Mouse (Mus musculus): ENCODE measurements around the gene Pde2a. TPM values are rescaled to one million over a fixed set of nuclear protein-coding genes. Genes with fewer than 3 reads are reported as not detected.
A peak's percentile ranks its signal among the peaks of the same experiment; 100 is the strongest.

Pde2a gene
- polyA plus RNA-seq, 1 experiment, result 12.2 TPM

GRCm38 (mm10) chr7:101419013-101419770 is 2.3 kb upstream of the Pde2a start:
- no peaks in the 10 kb centered on the region for H3K4me1 ChIP-seq (ENCODE audit: control insufficient read depth, insufficient read depth, insufficient read length, low read length)
- no peak overlapping the region for H3K4me3 ChIP-seq (ENCODE audit: insufficient read depth, low read depth, low read length)
- no peak overlapping the region for H3K27ac ChIP-seq (replicated peaks; ENCODE audit: low read depth, low read length)

GRCm38 (mm10) chr7:101422069-101422468 is 578 bp downstream of the Pde2a start:
- no peaks in the 10 kb centered on the region for H3K4me1 ChIP-seq (ENCODE audit: control insufficient read depth, insufficient read depth, insufficient read length, low read length)
- H3K27ac ChIP-seq (replicated peaks; ENCODE audit: low read depth, low read length), result no peak overlapping the region
- no peak overlapping the region for H3K4me3 ChIP-seq (ENCODE audit: insufficient read depth, low read depth, low read length)

- H3K4me1 ChIP-seq (ENCODE audit: control insufficient read depth, insufficient read depth, insufficient read length, low read length), result no peaks in the 10 kb centered on the region
- no peak overlapping the region for H3K27ac ChIP-seq (replicated peaks; ENCODE audit: low read depth, low read length)
- no peak overlapping the region for H3K4me3 ChIP-seq (ENCODE audit: insufficient read depth, low read depth, low read length)
Measured at GRCm38 (mm10) chr7:101422646-101423045, 1.2 kb downstream of the Pde2a start.

- H3K4me1 ChIP-seq (ENCODE audit: control insufficient read depth, insufficient read depth, insufficient read length, low read length), result no peaks in the 10 kb centered on the region
- H3K4me3 ChIP-seq (ENCODE audit: insufficient read depth, low read depth, low read length), result no peak overlapping the region
- H3K27ac ChIP-seq (replicated peaks; ENCODE audit: low read depth, low read length), result no peak overlapping the region
Measured at GRCm38 (mm10) chr7:101423970-101424369, 2.5 kb downstream of the Pde2a start.

- H3K4me1 ChIP-seq (ENCODE audit: control insufficient read depth, insufficient read depth, insufficient read length, low read length), result no peaks in the 10 kb centered on the region
- no peak overlapping the region for H3K27ac ChIP-seq (replicated peaks; ENCODE audit: low read depth, low read length)
- no peak overlapping the region for H3K4me3 ChIP-seq (ENCODE audit: insufficient read depth, low read depth, low read length)
Measured at GRCm38 (mm10) chr7:101426692-101427091, 5.2 kb downstream of the Pde2a start.

GRCm38 (mm10) chr7:101427736-101428135 is 6.2 kb downstream of the Pde2a start:
- Histone ChIP-seq H3K4me1 (ENCODE audit: control insufficient read depth, insufficient read depth, insufficient read length, low read length) (no peaks in the 10 kb centered on the region), H3K4me3 (ENCODE audit: insufficient read depth, low read depth, low read length) (no peak overlapping the region), H3K27ac (replicated peaks; ENCODE audit: low read depth, low read length) (no peak overlapping the region)

- no peaks in the 10 kb centered on the region for H3K4me1 ChIP-seq (ENCODE audit: control insufficient read depth, insufficient read depth, insufficient read length, low read length)
- H3K27ac ChIP-seq (replicated peaks; ENCODE audit: low read depth, low read length), result no peak overlapping the region
- H3K4me3 ChIP-seq (ENCODE audit: insufficient read depth, low read depth, low read length), result no peak overlapping the region
Measured at GRCm38 (mm10) chr7:101435038-101435437, 13.5 kb downstream of the Pde2a start.

- no peaks in the 10 kb centered on the region for H3K4me1 ChIP-seq (ENCODE audit: control insufficient read depth, insufficient read depth, insufficient read length, low read length)
Measured at GRCm38 (mm10) chr7:101437876-101438275, 16.4 kb downstream of the Pde2a start.

GRCm38 (mm10) chr7:101443093-101443492 is 21.6 kb downstream of the Pde2a start:
- Histone ChIP-seq H3K4me3 (ENCODE audit: insufficient read depth, low read depth, low read length) (no peak overlapping the region), H3K4me1 (ENCODE audit: control insufficient read depth, insufficient read depth, insufficient read length, low read length) (no peaks in the 10 kb centered on the region), H3K27ac (replicated peaks; ENCODE audit: low read depth, low read length) (no peak overlapping the region)

More at GRCm38 (mm10) chr7:101437876-101438275, 16.4 kb downstream of the Pde2a start:
- no peak overlapping the region for H3K4me3 ChIP-seq (ENCODE audit: insufficient read depth, low read depth, low read length)
- H3K27ac ChIP-seq (replicated peaks; ENCODE audit: low read depth, low read length), result no peak overlapping the region

GRCm38 (mm10) chr7:101444211-101444610 is 22.7 kb downstream of the Pde2a start:
- no peak overlapping the region for H3K4me3 ChIP-seq (ENCODE audit: insufficient read depth, low read depth, low read length)
- no peaks in the 10 kb centered on the region for H3K4me1 ChIP-seq (ENCODE audit: control insufficient read depth, insufficient read depth, insufficient read length, low read length)
- no peak overlapping the region for H3K27ac ChIP-seq (replicated peaks; ENCODE audit: low read depth, low read length)

GRCm38 (mm10) chr7:101449855-101450254 is 28.4 kb downstream of the Pde2a start:
- H3K4me1 ChIP-seq (ENCODE audit: control insufficient read depth, insufficient read depth, insufficient read length, low read length), result peaks cover 5% of the 10 kb centered on the region; the same call in 1 of the 2 replicates
- H3K4me3 ChIP-seq (ENCODE audit: insufficient read depth, low read depth, low read length), result no peak overlapping the region
- H3K27ac ChIP-seq (replicated peaks; ENCODE audit: low read depth, low read length), result no peak overlapping the region

- peak overlapping the region; percentile 95 for H3K27ac ChIP-seq (replicated peaks; ENCODE audit: low read depth, low read length)
- peaks cover 13% of the 10 kb centered on the region for H3K4me1 ChIP-seq (ENCODE audit: control insufficient read depth, insufficient read depth, insufficient read length, low read length)
- peak overlapping the region; percentile 75 for H3K4me3 ChIP-seq (ENCODE audit: insufficient read depth, low read depth, low read length)
Measured at GRCm38 (mm10) chr7:101450422-101451401, 29.2 kb downstream of the Pde2a start.

GRCm38 (mm10) chr7:101452669-101453068 is 31.2 kb downstream of the Pde2a start:
- peak overlapping the region; percentile 95 for H3K27ac ChIP-seq (replicated peaks; ENCODE audit: low read depth, low read length)
- H3K4me1 ChIP-seq (ENCODE audit: control insufficient read depth, insufficient read depth, insufficient read length, low read length), result peaks cover 20% of the 10 kb centered on the region
- peak overlapping the region; percentile 73 for H3K4me3 ChIP-seq (ENCODE audit: insufficient read depth, low read depth, low read length)

- H3K4me1 ChIP-seq (ENCODE audit: control insufficient read depth, insufficient read depth, insufficient read length, low read length), result peaks cover 23% of the 10 kb centered on the region
- peak overlapping the region; percentile 73 for H3K4me3 ChIP-seq (ENCODE audit: insufficient read depth, low read depth, low read length)
- peak overlapping the region; percentile 95 for H3K27ac ChIP-seq (replicated peaks; ENCODE audit: low read depth, low read length)
Measured at GRCm38 (mm10) chr7:101453296-101453695, 31.8 kb downstream of the Pde2a start.

GRCm38 (mm10) chr7:101453725-101454124 is 32.2 kb downstream of the Pde2a start:
- Histone ChIP-seq H3K4me1 (ENCODE audit: control insufficient read depth, insufficient read depth, insufficient read length, low read length) (peaks cover 27% of the 10 kb centered on the region), H3K4me3 (ENCODE audit: insufficient read depth, low read depth, low read length) (peak overlapping the region; percentile 73), H3K27ac (replicated peaks; ENCODE audit: low read depth, low read length) (peak overlapping the region; percentile 95)
